Mouse (Mus musculus): Measurements from ENCODE around the gene Smyd4. TPM values are rescaled to one million over a fixed set of nuclear protein-coding genes. Genes with fewer than 3 reads are reported as not detected.

Smyd4 gene
- total RNA-seq, 1 experiment, result 28.3 TPM

- no peak overlapping the region for H3K4me3 ChIP-seq (ENCODE audit: insufficient read depth in 1 of 2, low read depth in 1 of 2, low read length in 2 of 2, poor library complexity in 1 of 2, severe bottlenecking in 1 of 2)
- H3K9ac ChIP-seq (ENCODE audit: insufficient read depth, low read depth, low read length, poor library complexity, severe bottlenecking), result no peak overlapping the region
- no peak for TF ChIP-seq MAFK (IDR thresholded peaks at IDR 0.05; ENCODE audit: insufficient read depth, low read depth, low read length)
- no peak for TF ChIP-seq CHD2 (IDR thresholded peaks at IDR 0.05; ENCODE audit: low read depth, low read length)
- no peak for TF ChIP-seq HCFC1 (IDR thresholded peaks at IDR 0.05; ENCODE audit: borderline replicate concordance, insufficient read depth, low read length)
- TF ChIP-seq ZNF384 (IDR thresholded peaks at IDR 0.05; ENCODE audit: low read depth, low read length), result no peak
- TF ChIP-seq ZC3H11A (IDR thresholded peaks at IDR 0.05; ENCODE audit: borderline replicate concordance, low read depth, low read length), result no peak
- H3K36me3 ChIP-seq (ENCODE audit: control insufficient read depth, insufficient read depth, low read length, poor library complexity, severe bottlenecking), result peaks cover 9% of the 10 kb centered on the region; the same call in 1 of the 2 replicates
- H3K27ac ChIP-seq (ENCODE audit: insufficient read depth, low read depth, low read length, poor library complexity, severe bottlenecking), result no peak overlapping the region
- in situ Hi-C loops (cut with MboI; ENCODE audit: low sequenced_read_pairs in 2 of 2, unreplicated experiment in 2 of 2), result no loop called here
- H3K4me1 ChIP-seq (ENCODE audit: control insufficient read depth in 2 of 2, insufficient read depth in 2 of 2, low read length in 2 of 2, poor library complexity in 1 of 2), result peaks cover 0 to 4% of the 10 kb centered on the region in 2 experiments; a peak in 1 of 4 replicates
- DNase-seq (ENCODE audit: low read depth, low spot score), result no peak
- H3K9me3 ChIP-seq (ENCODE audit: control insufficient read depth, insufficient read depth, low read depth, low read length), result no peaks in the 10 kb centered on the region
Measured at GRCm38 (mm10) chr11:75448575-75448974, 100.3 kb downstream of the Smyd4 start.

GRCm38 (mm10) chr11:75449695-75450094 is 101.5 kb downstream of the Smyd4 start:
- DNase-seq (ENCODE audit: low read depth, low spot score), result no peak
- Histone ChIP-seq H3K36me3 (ENCODE audit: control insufficient read depth, insufficient read depth, low read length, poor library complexity, severe bottlenecking) (peaks cover 9% of the 10 kb centered on the region; the same call in 1 of the 2 replicates), H3K9me3 (ENCODE audit: control insufficient read depth, insufficient read depth, low read depth, low read length) (no peaks in the 10 kb centered on the region), H3K27ac (ENCODE audit: insufficient read depth, low read depth, low read length, poor library complexity, severe bottlenecking) (no peak overlapping the region), H3K4me1 (ENCODE audit: control insufficient read depth in 2 of 2, insufficient read depth in 2 of 2, low read length in 2 of 2, poor library complexity in 1 of 2) (peaks cover 0 to 5% of the 10 kb centered on the region in 2 experiments; a peak in 2 of 4 replicates), H3K4me3 (ENCODE audit: insufficient read depth in 1 of 2, low read depth in 1 of 2, low read length in 2 of 2, poor library complexity in 1 of 2, severe bottlenecking in 1 of 2) (no peak overlapping the region), H3K9ac (ENCODE audit: insufficient read depth, low read depth, low read length, poor library complexity, severe bottlenecking) (no peak overlapping the region)
- in situ Hi-C loops (cut with MboI; ENCODE audit: low sequenced_read_pairs in 2 of 2, unreplicated experiment in 2 of 2), result no loop called here
- TF ChIP-seq MAFK (IDR thresholded peaks at IDR 0.05; ENCODE audit: insufficient read depth, low read depth, low read length) (no peak), CHD2 (IDR thresholded peaks at IDR 0.05; ENCODE audit: low read depth, low read length) (no peak), ZNF384 (IDR thresholded peaks at IDR 0.05; ENCODE audit: low read depth, low read length) (no peak), ZC3H11A (IDR thresholded peaks at IDR 0.05; ENCODE audit: borderline replicate concordance, low read depth, low read length) (no peak), HCFC1 (IDR thresholded peaks at IDR 0.05; ENCODE audit: borderline replicate concordance, insufficient read depth, low read length) (no peak)

- TF ChIP-seq CHD2 (IDR thresholded peaks at IDR 0.05; ENCODE audit: low read depth, low read length), result no peak
- no peak for TF ChIP-seq ZNF384 (IDR thresholded peaks at IDR 0.05; ENCODE audit: low read depth, low read length)
- TF ChIP-seq HCFC1 (IDR thresholded peaks at IDR 0.05; ENCODE audit: borderline replicate concordance, insufficient read depth, low read length), result no peak
- TF ChIP-seq ZC3H11A (IDR thresholded peaks at IDR 0.05; ENCODE audit: borderline replicate concordance, low read depth, low read length), result no peak
- TF ChIP-seq MAFK (IDR thresholded peaks at IDR 0.05; ENCODE audit: insufficient read depth, low read depth, low read length), result no peak
- H3K27ac ChIP-seq (ENCODE audit: insufficient read depth, low read depth, low read length, poor library complexity, severe bottlenecking), result no peak overlapping the region
- DNase-seq (ENCODE audit: low read depth, low spot score), result no peak
- no peaks in the 10 kb centered on the region for H3K9me3 ChIP-seq (ENCODE audit: control insufficient read depth, insufficient read depth, low read depth, low read length)
- H3K4me3 ChIP-seq (ENCODE audit: insufficient read depth in 1 of 2, low read depth in 1 of 2, low read length in 2 of 2, poor library complexity in 1 of 2, severe bottlenecking in 1 of 2), result no peak overlapping the region
- peaks cover 0 to 5% of the 10 kb centered on the region in 2 experiments; a peak in 2 of 4 replicates for H3K4me1 ChIP-seq (ENCODE audit: control insufficient read depth in 2 of 2, insufficient read depth in 2 of 2, low read length in 2 of 2, poor library complexity in 1 of 2)
- peaks cover 9% of the 10 kb centered on the region; the same call in 1 of the 2 replicates for H3K36me3 ChIP-seq (ENCODE audit: control insufficient read depth, insufficient read depth, low read length, poor library complexity, severe bottlenecking)
- H3K9ac ChIP-seq (ENCODE audit: insufficient read depth, low read depth, low read length, poor library complexity, severe bottlenecking), result no peak overlapping the region
- in situ Hi-C loops (cut with MboI; ENCODE audit: low sequenced_read_pairs in 2 of 2, unreplicated experiment in 2 of 2), result no loop called here
Measured at GRCm38 (mm10) chr11:75450304-75450908, 102.2 kb downstream of the Smyd4 start.

- TF ChIP-seq MAFK (IDR thresholded peaks at IDR 0.05; ENCODE audit: insufficient read depth, low read depth, low read length) (no peak), ZC3H11A (IDR thresholded peaks at IDR 0.05; ENCODE audit: borderline replicate concordance, low read depth, low read length) (no peak), ZNF384 (IDR thresholded peaks at IDR 0.05; ENCODE audit: low read depth, low read length) (no peak), CHD2 (IDR thresholded peaks at IDR 0.05; ENCODE audit: low read depth, low read length) (no peak), HCFC1 (IDR thresholded peaks at IDR 0.05; ENCODE audit: borderline replicate concordance, insufficient read depth, low read length) (no peak)
- H3K9me3 ChIP-seq (ENCODE audit: control insufficient read depth, insufficient read depth, low read depth, low read length), result no peaks in the 10 kb centered on the region
- in situ Hi-C loops (cut with MboI; ENCODE audit: low sequenced_read_pairs in 2 of 2, unreplicated experiment in 2 of 2), result no loop called here
- no peak overlapping the region for H3K4me3 ChIP-seq (ENCODE audit: insufficient read depth in 1 of 2, low read depth in 1 of 2, low read length in 2 of 2, poor library complexity in 1 of 2, severe bottlenecking in 1 of 2)
- no peak overlapping the region for H3K9ac ChIP-seq (ENCODE audit: insufficient read depth, low read depth, low read length, poor library complexity, severe bottlenecking)
- DNase-seq (ENCODE audit: low read depth, low spot score), result no peak
- H3K27ac ChIP-seq (ENCODE audit: insufficient read depth, low read depth, low read length, poor library complexity, severe bottlenecking), result no peak overlapping the region
- H3K4me1 ChIP-seq (ENCODE audit: control insufficient read depth in 2 of 2, insufficient read depth in 2 of 2, low read length in 2 of 2, poor library complexity in 1 of 2), result peaks cover 0 to 5% of the 10 kb centered on the region in 2 experiments; a peak in 2 of 4 replicates
- H3K36me3 ChIP-seq (ENCODE audit: control insufficient read depth, insufficient read depth, low read length, poor library complexity, severe bottlenecking), result peaks cover 9% of the 10 kb centered on the region; the same call in 1 of the 2 replicates
Measured at GRCm38 (mm10) chr11:75450936-75451335, 102.7 kb downstream of the Smyd4 start.

Data from ES-E14 (cell line).